ENCODE assay signal across 10 mouse cellular contexts in the genomic region with DNA sequence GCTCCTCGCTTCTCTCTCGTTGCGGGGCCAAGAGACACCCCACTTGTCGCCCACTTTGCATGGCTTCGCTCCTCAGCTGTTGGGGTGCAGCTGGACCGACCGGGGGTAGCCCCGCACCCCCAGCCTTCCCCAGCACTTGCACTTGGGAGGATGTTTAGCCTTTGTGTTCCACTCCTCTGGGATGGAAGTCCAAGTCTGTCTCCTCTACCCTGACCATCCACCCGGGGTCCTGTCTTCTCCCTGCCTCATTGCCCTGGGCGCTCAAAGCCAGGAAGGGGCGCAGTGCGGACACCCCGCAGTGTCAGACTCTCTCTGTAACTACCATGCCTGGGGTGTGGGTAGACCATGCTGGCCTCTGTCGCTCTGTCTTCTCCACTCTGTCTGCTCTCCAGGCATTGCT. TPM values are rescaled to one million over a fixed set of nuclear protein-coding genes. Genes with fewer than 3 reads are reported as not detected.
A peak's percentile ranks its signal among the peaks of the same experiment; 100 is the strongest.
DNase-seq lines count a peak whose midpoint lies in the region; ATAC-seq and TF ChIP-seq lines count a peak whose summit lies in the region.
"Had no signal": no experiment of that assay in that cellular context is flagged by ENCODE, and none has a peak within 500 bp of the region (broad histone marks: within the 10 kb centered on the region; RNA-seq: fewer than 3 reads in every experiment).

No protein-coding gene starts in this region.

- intact Hi-C loops in left cerebral cortex, adult 2 months (cut with DNase I), result no loop called here

- H3K4me1 ChIP-seq in forebrain, embryonic 14.5 days (ENCODE audit: control insufficient read depth, insufficient read depth, low read length), result peaks cover 4% of the 10 kb centered on the region
- peaks cover 10% of the 10 kb centered on the region for H3K4me1 ChIP-seq in limb, embryonic 13.5 days
- H3K4me1 ChIP-seq in olfactory bulb, adult 2 months (ENCODE audit: control insufficient read depth, insufficient read depth, low read length), result peaks cover 17% of the 10 kb centered on the region

- no peaks in the 10 kb centered on the region for H3K36me3 ChIP-seq in forebrain, embryonic 14.5 days (ENCODE audit: control insufficient read depth, insufficient read depth, low read length)
- H3K36me3 ChIP-seq in limb, embryonic 13.5 days, result no peaks in the 10 kb centered on the region

- no peak overlapping the region for H3K27ac ChIP-seq in left cerebral cortex, adult 2 months
- no peak overlapping the region for H3K27ac ChIP-seq in forebrain, embryonic 14.5 days (ENCODE audit: low read depth, low read length)
- H3K27ac ChIP-seq in limb, embryonic 13.5 days, result no peak overlapping the region
- no peak overlapping the region for H3K27ac ChIP-seq in olfactory bulb, adult 2 months (ENCODE audit: insufficient read depth, low read depth, low read length)

- H3K9ac ChIP-seq in forebrain, embryonic 14.5 days (ENCODE audit: low read length), result peak overlapping the region; percentile 66
- H3K9ac ChIP-seq in limb, embryonic 13.5 days, result peak overlapping the region; percentile 53

- DNase-seq in left cerebral cortex, adult 2 months (ENCODE audit: extremely low spot score in 1 of 2, low spot score in 2 of 2), result no peak
- DNase-seq in left cerebral cortex, adult 18-20 months (ENCODE audit: low spot score in 2 of 2), result no peak
- no peak for DNase-seq in forebrain, embryonic 14.5 days (ENCODE audit: low spot score)
- DNase-seq in urinary bladder, adult 2 months (ENCODE audit: low spot score), result no peak
- DNase-seq in embryo, embryonic 11 days, result no peak
- DNase-seq: thymus, adult 2 months had no signal

- H3K9me3 ChIP-seq in forebrain, embryonic 14.5 days (replicated peaks; ENCODE audit: control insufficient read depth, low read length), result no peaks in the 10 kb centered on the region
- H3K9me3 ChIP-seq in limb, embryonic 13.5 days, result no peaks in the 10 kb centered on the region

- no peak for TF ChIP-seq POLR2A in olfactory bulb, adult 2 months (IDR thresholded peaks at IDR 0.05; ENCODE audit: insufficient read depth, low read depth, low read length)

- no peaks in the 10 kb centered on the region for H3K27me3 ChIP-seq in forebrain, embryonic 14.5 days (replicated peaks; ENCODE audit: control insufficient read depth, insufficient read depth, low read length)
- peaks cover 37% of the 10 kb centered on the region for H3K27me3 ChIP-seq in limb, embryonic 13.5 days

- ATAC-seq in forebrain, embryonic 14.5 days, result peak; percentile 68; the same call in 1 of the 2 replicates
- ATAC-seq in limb, embryonic 13.5 days (ENCODE audit: low FRiP score, low read depth), result peak; percentile 15; the same call in 1 of the 2 replicates
- ATAC-seq: activated CD4-positive, CD25-positive, alpha-beta regulatory T cell, adult 4 months had no signal

- WGBS in forebrain, embryonic 14.5 days, result 13% methylated on average over 12 of the region's 14 CpGs
- WGBS in limb, embryonic 13.5 days, result 18% methylated on average over 14 of the region's 14 CpGs
- 9% methylated on average over 14 of the region's 14 CpGs for WGBS in olfactory bulb, adult 2 months

- no peak for TF ChIP-seq CTCF in left cerebral cortex, adult 2 months (IDR thresholded peaks at IDR 0.05)
- no peak for TF ChIP-seq CTCF in olfactory bulb, adult 2 months (IDR thresholded peaks at IDR 0.05; ENCODE audit: insufficient read depth, low read depth, low read length)

- H3K4me2 ChIP-seq in forebrain, embryonic 14.5 days (ENCODE audit: low read length), result peak overlapping the region; percentile 99
- peak overlapping the region; percentile 98 for H3K4me2 ChIP-seq in limb, embryonic 13.5 days (replicated peaks)

- H3K4me3 ChIP-seq in left cerebral cortex, adult 2 months, result peak overlapping the region; percentile 57
- H3K4me3 ChIP-seq in forebrain, embryonic 14.5 days (ENCODE audit: low read depth, low read length), result peak overlapping the region; percentile 51
- H3K4me3 ChIP-seq in limb, embryonic 13.5 days, result peak overlapping the region; percentile 53
- peak overlapping the region; percentile 51 for H3K4me3 ChIP-seq in olfactory bulb, adult 2 months (ENCODE audit: insufficient read depth, low read depth, low read length)
- H3K4me3 ChIP-seq: erythroblast, embryonic 14.5 days had no signal

RNA-seq across cellular contexts. Expression of a gene that starts 0.4 kb away (rescaled TPM):
- 1 to 10 TPM; 2.6 to 3.0 TPM for total RNA-seq in left cerebral cortex, adult 2 months (2021)
- total RNA-seq in left cerebral cortex, adult 18-20 months (2021), result 1 to 10 TPM; 1.9 to 2.0 TPM
- 0.71 and 1.8 TPM in 2 replicates for polyA plus RNA-seq in forebrain, embryonic 14.5 days (2014; fragmentation: Nextera tagmentation; extraction: Ambion mirVana)
- 0.13 and 0.28 TPM in 2 replicates for polyA plus RNA-seq in limb, embryonic 13.5 days (2015; fragmentation: Nextera tagmentation; extraction: Ambion mirVana)
- polyA plus RNA-seq in olfactory bulb, adult 2 months (2012; ENCODE audit: insufficient read depth, insufficient read length, low replicate concordance, missing spikeins), result not detected in 2 replicates
- polyA plus RNA-seq in urinary bladder, adult 2 months (2012; rRNA removed), result 0.13 and 0.22 TPM in 2 replicates
- polyA plus RNA-seq: activated CD4-positive, CD25-positive, alpha-beta regulatory T cell, adult 4 months; erythroblast, embryonic 14.5 days; thymus, adult 2 months had no signal
